Mouse (Mus musculus) midbrain, embryonic 16.5 days (tissue): ENCODE measurements around the gene Tm6sf2. TPM values are rescaled to one million over a fixed set of nuclear protein-coding genes. Genes with fewer than 3 reads are reported as not detected.
"Not testable (repeated sequence)": the region's sequence is repeated elsewhere in the genome, so short reads cannot be mapped to it uniquely, and the experiment has no call there.

Source experiments
- ATAC-seq: fragments of 200-750 bp; cut with Nextera tagmentation; 2 replicates; pipeline ENCODE4 v1.8.0; 2017; ENCODE audit warnings: moderate TSS enrichment
- H3K27ac ChIP-seq: fragments of 300-500 bp; sonication (generic); 2 replicates; pipeline ENCODE4 v1.5.1; 2014; ENCODE audit warnings: mild to moderate bottlenecking, low read length, mixed read lengths
- H3K27me3 ChIP-seq: fragments of 300-500 bp; sonication (generic); 2 replicates; pipeline ENCODE4 v1.6.1; 2014; ENCODE audit warnings: low read depth, low read length, mixed read lengths; ENCODE audit not compliant: control insufficient read depth, insufficient read depth
- H3K36me3 ChIP-seq: fragments of 300-500 bp; sonication (generic); 2 replicates; pipeline ENCODE4 v1.6.1; 2014; ENCODE audit warnings: mild to moderate bottlenecking, low read length, moderate library complexity, mixed read lengths; ENCODE audit not compliant: control insufficient read depth, insufficient read depth
- H3K4me1 ChIP-seq: fragments of 300-500 bp; sonication (generic); 2 replicates; pipeline ENCODE4 v1.6.1; 2014; ENCODE audit warnings: mild to moderate bottlenecking, low read length, mixed read lengths; ENCODE audit not compliant: control insufficient read depth, insufficient read depth
- H3K4me2 ChIP-seq: fragments of 300-500 bp; sonication (generic); 2 replicates; pipeline ENCODE4 v1.6.1; 2014; ENCODE audit warnings: mild to moderate bottlenecking, low read length, mixed read lengths
- H3K4me3 ChIP-seq: fragments of 300-500 bp; sonication (generic); 2 replicates; pipeline ENCODE4 v1.5.1; 2014; ENCODE audit warnings: low read depth, mild to moderate bottlenecking, low read length, moderate library complexity, mixed read lengths
- H3K9ac ChIP-seq: fragments of 300-500 bp; sonication (generic); 2 replicates; pipeline ENCODE4 v1.6.1; 2014; ENCODE audit warnings: low read depth, low read length, mixed read lengths
- H3K9me3 ChIP-seq: fragments of 300-500 bp; sonication (generic); replicated peaks from 2 replicates; pipeline ENCODE4 v1.6.1; 2014; ENCODE audit warnings: mild to moderate bottlenecking, low read length, mixed read lengths; ENCODE audit not compliant: control insufficient read depth, poor library complexity, severe bottlenecking
- WGBS: fragments of 180-500 bp; shearing (Covaris S2); extraction: QIAGEN DNeasy Blood & Tissue Kit; methylation state at CpG from one replicate; pipeline ENCODE4 v1.1.7; 2014; 5-methylcytosine and 5-hydroxymethylcytosine counted together
- polyA plus RNA-seq: library from polyadenylated mRNA; unstranded; fragments of >200 nt; fragmentation: Nextera tagmentation; extraction: Ambion mirVana; gene quantifications from 2 replicates; pipeline ENCODE4 v1.2.1, GENCODE M21; 2015

Tm6sf2 gene
- polyA plus RNA-seq, 1 experiment from 2014 or later, result 1.3 TPM

DNA sequence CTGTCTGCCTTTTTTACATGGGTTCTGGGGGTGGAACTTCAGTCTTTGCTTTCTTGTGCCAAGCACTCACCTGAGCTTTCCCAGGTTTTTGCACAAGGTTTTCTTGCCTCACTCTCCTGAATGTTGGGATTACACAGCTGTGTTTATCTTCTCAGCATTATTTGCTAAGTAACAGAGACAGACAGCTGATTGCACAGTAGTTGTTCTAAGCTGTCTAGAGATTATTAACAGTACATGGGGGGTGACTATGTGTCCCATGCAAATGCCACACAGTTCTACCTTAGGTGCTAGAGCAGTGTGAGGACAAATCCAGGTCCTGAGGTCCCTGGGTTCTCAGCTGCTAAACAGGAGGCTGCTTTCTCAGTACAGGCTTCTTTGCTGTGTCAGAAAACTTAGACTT is 23.1 kb upstream of the Tm6sf2 start:
- Histone ChIP-seq H3K27ac (no peak overlapping the region), H3K4me2 (no peak overlapping the region), H3K4me1 (0 out of 2 replicates have a peak, but pooled peaks cover under 1% of the 10 kb centered on the region), H3K27me3 (no peaks in the 10 kb centered on the region), H3K4me3 (no peak overlapping the region), H3K9ac (no peak overlapping the region), H3K36me3 (peaks cover 36% of the 10 kb centered on the region), H3K9me3 (no peaks in the 10 kb centered on the region)
- ATAC-seq, result no peak

DNA sequence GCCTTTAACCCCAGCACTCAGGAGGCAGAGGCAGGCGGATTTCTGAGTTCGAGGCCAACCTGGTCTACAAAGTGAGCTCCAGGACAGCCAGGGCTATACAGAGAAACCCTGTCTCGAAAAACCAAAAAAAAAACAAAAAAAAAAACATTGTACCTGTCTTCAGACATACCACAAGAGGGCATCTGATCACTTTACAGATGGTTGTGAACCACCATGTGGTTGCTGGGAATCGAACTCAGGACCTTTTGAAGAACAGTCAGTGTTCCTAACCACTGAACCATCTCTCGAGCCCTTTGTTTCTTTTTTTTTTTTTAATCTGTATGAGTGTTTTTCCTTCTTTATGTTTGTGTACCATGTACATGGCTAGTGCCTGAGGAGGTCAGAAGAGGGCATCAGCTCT is 22.3 kb upstream of the Tm6sf2 start:
- ATAC-seq, H3K9ac ChIP-seq, H3K4me1 ChIP-seq, H3K27me3 ChIP-seq, H3K4me2 ChIP-seq, H3K9me3 ChIP-seq, H3K27ac ChIP-seq, H3K4me3 ChIP-seq: not testable (repeated sequence)
- peaks cover 39% of the 10 kb centered on the region for H3K36me3 ChIP-seq
- WGBS, result 100% methylated on average over 5 of the region's 5 CpGs

DNA sequence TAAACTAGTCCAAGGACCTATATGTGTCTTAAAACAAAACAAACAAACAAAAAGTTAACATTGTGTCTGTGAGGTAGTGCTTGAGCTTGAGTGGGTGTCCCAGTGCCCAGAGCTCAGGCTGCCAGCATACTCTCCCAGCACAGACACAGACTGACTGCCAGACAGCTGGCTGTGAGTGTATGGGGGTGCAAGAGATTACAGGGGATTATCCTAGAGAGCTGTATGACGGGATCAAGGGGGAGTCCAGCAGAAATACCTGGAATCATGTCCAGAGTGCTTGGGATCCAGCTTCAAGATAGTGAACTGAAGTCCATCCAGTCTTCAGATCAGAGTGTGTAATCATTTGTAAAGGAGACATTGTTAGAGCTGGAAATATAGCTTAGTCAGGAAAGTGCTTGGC is 15.0 kb upstream of the Tm6sf2 start:
- no peaks in the 10 kb centered on the region for H3K4me1 ChIP-seq
- H3K36me3 ChIP-seq, result peaks cover 47% of the 10 kb centered on the region
- no peak overlapping the region for H3K4me2 ChIP-seq
- H3K4me3 ChIP-seq, result no peak overlapping the region
- ATAC-seq, result no peak
- 38% methylated on average over 1 of the region's 1 CpGs for WGBS
- no peak overlapping the region for H3K9ac ChIP-seq
- no peaks in the 10 kb centered on the region for H3K27me3 ChIP-seq
- H3K9me3 ChIP-seq, result no peaks in the 10 kb centered on the region
- no peak overlapping the region for H3K27ac ChIP-seq

DNA sequence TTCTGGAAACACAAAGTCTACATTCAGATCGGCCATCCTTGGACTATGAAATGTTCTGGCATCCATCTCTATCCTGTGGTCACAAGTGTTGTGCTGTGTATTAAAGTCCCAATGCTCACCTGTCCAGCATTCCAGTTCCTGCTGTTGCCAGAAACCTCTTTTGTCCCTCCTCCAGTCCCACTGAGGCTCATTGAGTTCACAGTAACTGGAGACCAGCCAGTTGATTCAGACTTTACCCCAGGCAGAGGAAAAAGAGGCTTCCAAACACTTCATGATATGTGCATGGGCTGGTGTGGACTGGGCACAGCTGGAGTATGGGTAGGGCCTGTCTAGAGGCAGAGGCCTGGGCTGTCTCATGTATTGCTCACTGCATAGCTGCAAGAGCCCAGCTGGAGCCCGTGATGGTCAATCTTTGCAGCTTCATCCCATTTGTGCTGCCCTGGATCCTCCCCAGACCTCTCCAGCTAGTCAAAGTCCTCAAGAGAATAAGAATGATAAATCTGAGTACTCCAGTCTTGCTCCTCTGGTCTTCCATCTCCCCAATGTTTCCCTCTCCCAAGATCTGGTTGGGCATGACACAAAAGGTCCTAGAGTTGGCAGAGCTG is 786 bp upstream of the Tm6sf2 start:
- no peak for ATAC-seq
- peaks cover 39% of the 10 kb centered on the region for H3K36me3 ChIP-seq
- H3K4me2 ChIP-seq, result no peak overlapping the region
- H3K9ac ChIP-seq, result no peak overlapping the region
- H3K4me1 ChIP-seq, result 0 out of 2 replicates have a peak, but pooled peaks cover 2% of the 10 kb centered on the region
- 90% methylated on average over 2 of the region's 2 CpGs for WGBS
- no peaks in the 10 kb centered on the region for H3K27me3 ChIP-seq
- H3K27ac ChIP-seq, result no peak overlapping the region
- no peak overlapping the region for H3K4me3 ChIP-seq
- no peaks in the 10 kb centered on the region for H3K9me3 ChIP-seq

DNA sequence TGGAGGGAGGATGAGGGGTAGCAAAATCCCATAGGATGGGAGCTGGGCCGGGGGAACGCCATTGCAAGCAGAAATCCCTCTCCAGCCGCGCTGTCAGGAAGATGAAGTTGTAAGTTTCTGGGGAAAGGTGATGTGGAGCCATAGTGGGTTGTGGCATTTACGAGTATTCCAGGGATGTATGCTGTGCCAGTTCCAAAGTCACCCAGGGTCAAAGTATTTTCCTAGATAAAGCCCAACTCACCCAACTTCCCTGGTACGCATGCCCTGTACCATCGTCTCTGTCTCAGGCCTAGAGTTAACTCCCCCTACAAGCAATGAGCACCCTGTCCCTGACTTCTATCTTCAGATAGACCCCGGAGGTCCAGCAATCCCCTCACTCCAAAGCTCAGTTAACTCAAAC is 396 bp downstream of the Tm6sf2 start:
- H3K27me3 ChIP-seq, result no peaks in the 10 kb centered on the region
- H3K9me3 ChIP-seq, result no peaks in the 10 kb centered on the region
- no peak for ATAC-seq
- H3K4me3 ChIP-seq, result no peak overlapping the region
- H3K9ac ChIP-seq, result no peak overlapping the region
- H3K27ac ChIP-seq, result no peak overlapping the region
- peaks cover 33% of the 10 kb centered on the region for H3K36me3 ChIP-seq
- H3K4me2 ChIP-seq, result no peak overlapping the region
- WGBS, result 62% methylated on average over 8 of the region's 8 CpGs
- 0 out of 2 replicates have a peak, but pooled peaks cover 2% of the 10 kb centered on the region for H3K4me1 ChIP-seq

DNA sequence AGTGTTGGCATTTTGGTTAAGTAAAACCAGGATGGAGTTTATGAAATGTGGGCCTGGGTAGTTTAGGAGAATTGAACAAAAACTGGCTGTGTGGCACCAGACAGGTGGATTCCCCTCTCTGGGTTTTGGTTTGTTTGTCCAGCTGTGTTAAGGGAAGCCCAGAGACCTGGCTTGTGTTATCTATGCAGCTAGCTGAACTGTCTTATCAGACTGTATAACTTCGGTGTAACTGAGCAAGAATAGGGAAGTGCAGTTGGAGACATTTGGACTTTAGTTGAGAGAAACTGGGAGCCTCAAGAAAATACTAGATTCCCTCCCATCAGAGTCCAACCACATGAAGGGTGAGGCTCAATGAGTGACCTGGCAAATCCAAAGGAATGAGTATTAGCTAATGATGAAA is 958 bp downstream of the Tm6sf2 start:
- 88% methylated on average over 1 of the region's 1 CpGs for WGBS
- Histone ChIP-seq H3K27me3 (no peaks in the 10 kb centered on the region), H3K4me1 (0 out of 2 replicates have a peak, but pooled peaks cover 2% of the 10 kb centered on the region), H3K9me3 (no peaks in the 10 kb centered on the region), H3K4me2 (no peak overlapping the region), H3K27ac (no peak overlapping the region), H3K36me3 (peaks cover 28% of the 10 kb centered on the region), H3K9ac (no peak overlapping the region), H3K4me3 (no peak overlapping the region)
- ATAC-seq, result no peak

DNA sequence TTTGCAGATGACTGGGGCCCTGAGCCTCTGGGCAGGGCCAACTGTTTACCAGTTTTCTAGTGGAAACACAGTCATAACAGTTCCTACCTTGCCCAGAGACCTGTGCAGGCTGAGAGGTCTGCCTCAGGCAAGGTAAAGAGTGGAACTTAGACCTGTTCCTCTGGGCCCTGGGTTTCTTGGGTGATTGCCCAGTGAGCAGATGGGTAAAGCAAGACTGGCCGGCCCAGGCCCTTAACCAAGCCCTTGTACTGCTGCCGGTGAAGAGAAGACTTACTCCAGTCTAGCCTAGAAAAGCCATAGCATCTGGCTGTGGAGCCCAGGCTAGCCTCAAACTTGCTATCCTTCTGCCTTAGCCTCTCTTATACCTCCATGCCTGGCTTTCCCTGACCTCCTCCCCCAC is 9.3 kb downstream of the Tm6sf2 start:
- Histone ChIP-seq H3K27me3 (peaks cover 30% of the 10 kb centered on the region), H3K4me1 (peaks cover 15% of the 10 kb centered on the region), H3K4me3 (no peak overlapping the region), H3K36me3 (no peaks in the 10 kb centered on the region), H3K9ac (no peak overlapping the region), H3K4me2 (no peak overlapping the region), H3K27ac (no peak overlapping the region), H3K9me3 (no peaks in the 10 kb centered on the region)
- ATAC-seq, result no peak
- WGBS, result 77% methylated on average over 2 of the region's 2 CpGs

DNA sequence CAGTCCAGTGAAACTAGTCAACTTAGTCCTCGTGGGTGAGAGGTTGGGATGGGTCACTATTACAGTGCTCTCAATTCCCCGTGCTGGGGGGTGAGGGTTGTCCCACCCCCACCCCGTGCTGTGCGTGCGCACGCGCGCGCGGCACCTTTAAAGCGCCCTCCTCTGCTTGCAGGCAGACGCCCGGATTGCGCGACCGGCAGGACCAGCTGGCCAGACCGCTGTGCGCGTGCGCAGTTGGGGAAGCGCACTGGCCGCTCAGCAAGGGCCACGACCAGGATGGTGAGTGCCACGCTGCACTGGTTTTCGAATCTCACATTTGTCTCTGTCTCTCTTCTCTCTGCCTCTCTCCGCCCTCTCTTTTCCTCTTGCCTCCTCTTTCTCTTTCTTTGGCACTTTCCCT is 10.6 kb downstream of the Tm6sf2 start, which contains the start of gene Hapln4:
Gene Hapln4, plus strand, starts transcription at position 173 of the 400 bp plus-strand sequence.
- under 1% methylated on average over 21 of the region's 26 CpGs for WGBS
- Histone ChIP-seq H3K4me3 (peak within 1 kb of the TSS; percentile 44), H3K9ac (peak within 1 kb of the TSS; percentile 51), H3K4me1 (peaks cover 25% of the 10 kb centered on the region), H3K27ac (no peak within 1 kb of the TSS), H3K27me3 (peaks cover 37% of the 10 kb centered on the region), H3K36me3 (no peaks in the 10 kb centered on the region), H3K9me3 (no peaks in the 10 kb centered on the region), H3K4me2 (peak within 1 kb of the TSS; percentile 88)
- ATAC-seq, result no peak

DNA sequence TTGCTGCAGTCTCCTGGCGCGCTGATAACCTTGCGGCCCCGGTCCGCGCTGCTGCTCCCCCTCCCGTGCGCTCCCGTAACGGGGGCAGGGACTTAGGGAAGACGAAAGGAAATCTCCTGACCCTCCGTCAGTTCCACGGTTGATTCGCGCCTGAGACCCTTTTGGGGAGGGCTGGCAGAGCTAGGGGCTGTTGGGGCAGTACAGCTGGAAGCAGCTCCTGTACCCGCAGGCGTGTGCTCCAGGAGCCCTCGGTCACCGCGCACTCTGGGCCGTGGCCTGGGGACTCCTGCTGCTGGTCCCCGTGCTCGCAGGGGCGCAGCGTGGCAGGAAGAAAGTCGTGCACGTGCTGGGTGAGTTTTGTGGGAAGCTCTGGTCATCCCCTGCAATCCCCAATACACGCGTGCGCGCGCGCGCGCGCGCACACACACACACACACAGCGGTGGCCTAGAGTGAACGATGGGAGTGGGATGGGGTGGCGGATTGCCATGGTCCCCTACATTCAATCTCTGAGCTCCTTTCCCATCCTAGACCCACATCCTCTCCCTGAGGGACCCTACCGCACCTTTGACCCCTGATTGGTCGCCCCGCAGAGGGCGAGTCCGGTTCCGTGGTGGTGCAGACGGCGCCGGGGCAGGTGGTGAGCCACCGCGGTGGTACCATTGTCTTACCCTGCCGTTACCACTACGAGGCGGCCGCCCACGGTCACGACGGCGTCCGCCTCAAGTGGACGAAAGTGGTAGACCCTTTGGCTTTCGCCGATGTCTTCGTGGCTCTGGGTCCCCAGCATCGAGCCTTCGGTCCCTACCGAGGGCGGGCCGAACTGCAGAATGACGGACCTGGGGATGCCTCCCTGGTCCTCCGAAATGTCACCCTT is 11.7 kb downstream of the Tm6sf2 start:
- H3K36me3 ChIP-seq, result no peaks in the 10 kb centered on the region
- peak overlapping the region; percentile 51 for H3K9ac ChIP-seq
- 1% methylated on average over 70 of the region's 71 CpGs for WGBS
- peaks cover 41% of the 10 kb centered on the region for H3K27me3 ChIP-seq
- ATAC-seq, result peak; percentile 12; the same call in 1 of the 2 replicates
- no peak overlapping the region for H3K27ac ChIP-seq
- peak overlapping the region; percentile 44 for H3K4me3 ChIP-seq
- H3K4me1 ChIP-seq, result peaks cover 35% of the 10 kb centered on the region
- no peaks in the 10 kb centered on the region for H3K9me3 ChIP-seq
- H3K4me2 ChIP-seq, result peak overlapping the region; percentile 88
